Mouse (Mus musculus): ENCODE measurements around the gene Ankrd44. TPM values are rescaled to one million over a fixed set of nuclear protein-coding genes. Genes with fewer than 3 reads are reported as not detected.

The Ankrd44 gene
- total RNA-seq, 2 experiments from 2014 or later, result 69.8 to 110 TPM

Other genes with a start within 250 kb of the Ankrd44 start
- gene Sf3b1, start 101.1 kb upstream of the Ankrd44 start, total RNA-seq (2015), result 265 and 295 TPM in 2 replicates
- 242 and 294 TPM in 2 replicates for gene Sf3b1, start 101.1 kb upstream of the Ankrd44 start, total RNA-seq (2017)
- gene Coq10b, start 126.4 kb upstream of the Ankrd44 start, total RNA-seq (2015), result 20.7 TPM in 2 replicates
- gene Coq10b, start 126.4 kb upstream of the Ankrd44 start, total RNA-seq (2017), result 15.2 and 17.0 TPM in 2 replicates
- 379 and 404 TPM in 2 replicates for gene Hspe1, start 161.7 kb upstream of the Ankrd44 start, total RNA-seq (2015)
- 524 and 562 TPM in 2 replicates for gene Hspe1, start 161.7 kb upstream of the Ankrd44 start, total RNA-seq (2017)
- 326 and 327 TPM in 2 replicates for gene Hspd1, start 161.9 kb upstream of the Ankrd44 start, total RNA-seq (2015)
- 523 and 628 TPM in 2 replicates for gene Hspd1, start 161.9 kb upstream of the Ankrd44 start, total RNA-seq (2017)
- 50.1 and 52.7 TPM in 2 replicates for gene Mob4, start 204.8 kb upstream of the Ankrd44 start, total RNA-seq (2015)
- 35.1 and 37.7 TPM in 2 replicates for gene Mob4, start 204.8 kb upstream of the Ankrd44 start, total RNA-seq (2017)

Data from megakaryocyte progenitor cell, adult 5-6 weeks (primary cell).